Mouse (Mus musculus): ENCODE data around the gene Catsperd. TPM values are rescaled to one million over a fixed set of nuclear protein-coding genes. Genes with fewer than 3 reads are reported as not detected.

Gene Catsperd
- under 1 TPM in 1 of 2 experiments, not detected in 1; 0.15 TPM for total RNA-seq (2021)
- long read RNA-seq, experiment 1, result 0 reads
- long read RNA-seq, experiment 2, result 0 reads

DNA sequence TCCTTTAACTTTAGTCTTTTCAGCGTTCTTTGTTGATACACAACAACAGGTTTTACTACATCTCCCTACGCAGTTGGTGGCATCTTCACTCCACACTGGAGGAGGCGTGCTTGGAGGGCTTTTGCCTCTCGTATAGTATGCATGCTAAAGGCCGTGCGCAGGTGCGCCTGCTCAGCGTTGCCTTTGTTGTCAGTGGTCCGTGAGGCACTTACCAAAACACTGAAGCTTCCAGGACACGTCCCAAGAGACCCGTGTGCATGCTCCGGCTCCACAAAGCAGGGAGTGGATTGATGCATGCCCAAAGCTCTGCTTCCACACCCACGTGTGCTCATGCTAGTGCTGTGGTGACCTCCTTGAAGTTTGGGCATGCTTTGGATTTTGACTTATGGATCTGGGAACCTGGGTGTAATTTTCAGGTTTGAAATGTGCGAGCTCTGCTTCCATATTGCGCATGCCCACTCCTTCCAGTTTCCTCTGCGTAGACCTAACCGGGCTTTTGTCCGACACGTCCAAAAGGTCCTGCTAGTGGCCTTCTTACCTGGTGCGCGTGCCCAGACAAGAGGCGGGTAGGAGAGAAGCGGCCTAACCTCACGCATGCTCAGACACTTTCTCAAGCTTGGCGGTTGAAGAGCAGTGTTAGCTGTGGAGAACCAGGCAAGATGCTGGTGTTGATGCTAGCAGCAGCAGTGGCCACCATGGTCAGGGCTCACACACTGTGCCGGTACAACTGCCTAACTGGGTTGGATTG is at the start of gene Catsperd:
Gene Catsperd (plus strand): TSS at position 614 of the 748 bp plus-strand sequence.
- intact Hi-C loops (cut with DNase I), result loop anchor here (5.0 to 10.0 kb wide), 2 partner anchors 130 to 367 kb away; partner anchors contain the start of genes Alkbh7, Clpp and Nrtn
- no peak for DNase-seq

DNA sequence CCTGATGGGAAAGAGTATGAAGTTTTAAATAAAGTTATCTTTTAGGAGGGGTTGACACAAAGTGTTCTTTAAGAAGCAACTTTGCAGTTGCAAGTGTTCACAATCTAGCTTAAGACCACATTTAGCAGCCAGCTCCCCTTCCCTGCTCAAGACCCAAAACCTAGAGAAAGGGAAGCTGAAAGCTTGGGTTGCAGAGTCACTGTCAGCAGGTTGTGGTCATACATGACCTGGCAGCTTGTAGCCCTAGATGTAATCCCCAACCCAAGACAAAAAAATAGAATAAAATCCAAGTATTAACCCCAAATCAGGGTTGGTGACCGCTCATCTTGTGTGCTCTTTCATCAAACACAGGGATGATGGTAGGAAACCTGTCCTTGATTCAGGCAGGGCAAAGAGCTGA is 44.9 kb upstream of the Catsperd start:
- intact Hi-C loops (cut with DNase I), result no loop called here
- DNase-seq, result no peak

DNA sequence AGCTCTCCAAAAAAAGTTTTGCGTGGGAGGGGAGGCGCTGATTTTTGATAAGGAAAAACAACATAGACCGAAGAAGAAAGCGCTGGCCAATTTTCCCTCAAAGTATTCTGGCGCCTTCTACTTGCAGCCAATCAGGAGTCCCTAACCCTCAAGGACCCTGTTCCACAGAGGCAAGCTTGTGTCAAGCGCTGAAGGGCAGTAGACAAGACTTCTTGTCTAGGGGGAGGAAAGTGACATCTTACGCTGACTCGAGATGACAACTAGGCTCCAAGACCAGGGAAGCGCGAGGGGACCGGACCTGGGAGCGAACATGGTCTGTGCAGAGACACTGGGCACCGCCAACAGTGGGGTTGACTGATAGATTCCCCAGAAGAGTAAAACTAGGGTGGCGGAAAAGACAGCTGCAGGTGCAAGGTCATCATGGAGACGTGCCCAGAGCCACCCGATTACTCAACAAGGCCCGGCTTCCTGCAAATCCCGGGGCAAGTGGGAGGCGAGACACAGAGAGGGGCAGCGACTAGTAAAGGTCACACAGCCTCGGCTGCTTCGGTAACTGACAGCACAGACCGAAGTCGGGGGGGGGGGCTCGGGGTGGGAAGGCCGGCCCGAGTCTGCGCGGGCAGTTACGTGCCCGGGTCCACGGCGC is 44.2 kb upstream of the Catsperd start:
- peak in 1 of 2 experiments; percentile 50 for DNase-seq
- intact Hi-C loops (cut with DNase I), result no loop called here

DNA sequence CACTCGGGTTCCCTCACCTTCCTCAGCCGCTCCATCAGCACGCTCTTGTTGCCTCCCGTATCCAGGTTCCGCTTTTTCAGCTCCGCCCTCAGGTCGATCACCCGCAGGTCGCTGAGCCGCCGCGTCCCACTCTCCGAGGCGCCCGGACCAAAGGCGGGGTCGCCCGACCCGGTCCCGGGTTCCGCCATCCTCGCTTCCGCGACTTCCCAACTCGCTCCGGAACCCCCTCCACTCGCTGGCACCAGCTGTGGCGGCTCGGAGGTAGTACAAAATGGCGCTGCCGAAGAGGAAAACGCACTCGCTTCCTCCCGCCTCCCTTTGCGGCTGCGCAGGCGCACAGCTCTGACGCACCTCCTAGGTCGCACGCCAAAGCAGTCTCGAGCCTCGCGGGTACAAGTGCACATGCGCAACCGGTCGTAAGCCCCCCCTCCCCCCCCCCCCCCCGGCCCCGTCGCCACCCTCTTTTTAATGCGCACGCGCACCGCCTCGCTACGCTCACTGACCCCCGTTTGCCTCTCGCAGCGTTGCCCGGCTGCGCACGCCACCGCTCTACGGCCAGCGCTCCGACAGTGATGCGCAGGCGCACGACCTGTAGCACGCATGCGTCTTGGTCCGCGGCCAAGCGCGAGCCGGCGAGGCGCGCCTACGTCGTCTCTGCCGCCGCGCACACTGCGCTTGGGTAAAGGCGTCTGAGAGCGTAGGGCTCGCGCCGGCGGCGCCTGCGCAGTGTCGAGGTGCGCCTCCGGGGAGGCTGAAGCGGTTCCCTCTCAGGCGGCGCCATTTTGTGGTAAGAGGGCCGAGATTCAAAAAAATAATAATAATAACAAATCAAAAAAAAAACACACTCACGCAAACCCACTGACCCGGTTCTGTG is 43.4 kb upstream of the Catsperd start, which contains the start of the genes Safb2 and Safb:
Gene Safb2 (minus strand): TSS at position 329 of the 874 bp plus-strand sequence.
Gene Safb (plus strand): TSS at position 569 of the 874 bp plus-strand sequence.
- intact Hi-C loops (cut with DNase I), result no loop called here
- peak; percentile 98 to 99 for DNase-seq

DNA sequence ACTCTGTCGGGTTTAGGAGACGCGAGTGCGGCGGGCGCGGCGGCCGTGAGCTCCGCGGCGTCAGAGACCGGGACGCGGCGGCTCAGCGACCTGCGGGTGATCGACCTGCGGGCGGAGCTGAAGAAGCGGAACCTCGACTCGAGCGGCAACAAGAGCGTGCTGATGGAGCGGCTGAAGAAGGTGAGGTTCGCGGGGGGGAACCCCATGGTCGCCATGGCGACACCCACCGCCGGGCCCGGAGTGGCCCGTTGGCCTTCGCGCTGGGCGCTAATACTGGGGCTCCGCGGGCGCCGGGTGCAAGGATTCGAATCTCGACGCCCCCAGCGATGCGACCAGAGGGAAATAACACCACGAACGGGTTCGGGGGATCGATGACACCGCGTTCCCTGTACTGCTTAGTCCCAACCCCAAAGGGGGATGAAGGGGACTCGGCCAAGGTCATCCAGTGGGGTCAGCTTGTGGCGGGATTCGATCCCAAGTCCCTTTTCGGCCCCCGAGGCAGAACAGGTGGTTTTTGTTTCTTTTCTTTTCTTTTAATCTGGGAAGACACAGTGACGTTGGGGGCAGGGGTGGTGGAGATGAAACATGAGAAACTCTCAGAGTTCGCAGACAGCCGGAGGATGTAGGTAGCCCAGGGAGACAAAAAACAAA is 42.6 kb upstream of the Catsperd start:
- intact Hi-C loops (cut with DNase I), result no loop called here
- DNase-seq, result peak; percentile 34 to 56

DNA sequence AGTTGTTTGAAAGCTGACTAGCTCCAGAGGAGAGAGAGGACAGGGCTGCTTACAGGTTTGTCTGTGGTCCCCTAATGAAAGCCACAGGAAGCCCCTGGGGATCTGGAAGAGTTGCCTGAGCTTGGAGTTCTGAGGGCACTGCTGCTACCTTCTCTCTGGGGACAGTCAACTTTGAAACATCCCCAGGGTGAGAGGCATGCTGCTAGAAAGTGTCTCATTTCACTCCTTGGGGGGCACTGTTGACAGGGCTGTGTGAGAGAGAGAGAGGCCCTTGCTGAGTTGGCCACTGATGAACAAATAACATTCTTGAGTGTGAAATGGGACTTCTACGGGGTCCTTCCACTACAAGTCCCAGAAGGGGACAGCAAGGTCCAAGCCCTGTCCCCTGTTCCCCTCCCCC is 40.2 kb upstream of the Catsperd start:
- intact Hi-C loops (cut with DNase I), result no loop called here

DNA sequence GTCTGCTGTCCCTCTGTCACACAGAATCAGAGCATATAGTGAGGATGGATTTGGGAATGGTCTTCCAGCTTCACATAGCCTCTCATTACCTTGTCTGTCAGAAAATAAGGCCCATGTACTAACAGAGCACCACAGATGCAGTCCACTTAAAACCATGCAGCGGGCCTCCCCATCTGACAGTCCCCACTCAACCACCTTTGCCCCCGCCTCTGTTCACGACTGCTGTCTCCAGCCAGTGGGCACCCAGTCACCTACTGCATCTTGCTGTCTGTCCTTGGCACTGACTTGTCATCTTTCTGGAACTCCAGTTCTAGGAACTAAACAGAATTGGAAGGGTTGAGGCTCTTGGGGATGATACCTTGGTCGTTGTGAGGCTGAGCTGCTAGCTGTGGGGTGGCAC is 39.0 kb upstream of the Catsperd start:
- intact Hi-C loops (cut with DNase I), result no loop called here
- no peak for DNase-seq

More for the DNA sequence above, 40.2 kb upstream of the Catsperd start:
- DNase-seq, result no peak

DNA sequence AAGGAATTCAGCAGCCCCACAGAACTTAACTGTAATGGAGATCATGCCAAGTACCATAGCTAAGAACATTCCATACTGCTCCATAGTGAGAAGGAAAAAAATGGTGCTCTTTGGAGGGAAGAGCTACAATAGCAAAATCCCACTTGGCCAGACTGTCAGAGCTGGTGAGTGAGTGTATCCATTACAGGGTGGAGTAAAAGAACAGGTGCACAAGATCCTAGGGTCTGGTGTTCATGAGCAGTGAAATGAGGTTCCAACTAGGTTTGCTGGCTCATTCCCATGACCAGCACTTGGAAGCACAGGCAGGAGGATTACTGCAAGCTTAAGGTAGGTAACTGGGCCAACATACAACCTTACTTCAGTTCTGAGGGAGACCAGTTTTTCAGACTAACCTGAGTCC is 35.4 kb upstream of the Catsperd start:
- intact Hi-C loops (cut with DNase I), result loop anchor here (2.0 kb wide), 1 partner anchor 14 kb away; no protein-coding TSS in a partner anchor

DNA sequence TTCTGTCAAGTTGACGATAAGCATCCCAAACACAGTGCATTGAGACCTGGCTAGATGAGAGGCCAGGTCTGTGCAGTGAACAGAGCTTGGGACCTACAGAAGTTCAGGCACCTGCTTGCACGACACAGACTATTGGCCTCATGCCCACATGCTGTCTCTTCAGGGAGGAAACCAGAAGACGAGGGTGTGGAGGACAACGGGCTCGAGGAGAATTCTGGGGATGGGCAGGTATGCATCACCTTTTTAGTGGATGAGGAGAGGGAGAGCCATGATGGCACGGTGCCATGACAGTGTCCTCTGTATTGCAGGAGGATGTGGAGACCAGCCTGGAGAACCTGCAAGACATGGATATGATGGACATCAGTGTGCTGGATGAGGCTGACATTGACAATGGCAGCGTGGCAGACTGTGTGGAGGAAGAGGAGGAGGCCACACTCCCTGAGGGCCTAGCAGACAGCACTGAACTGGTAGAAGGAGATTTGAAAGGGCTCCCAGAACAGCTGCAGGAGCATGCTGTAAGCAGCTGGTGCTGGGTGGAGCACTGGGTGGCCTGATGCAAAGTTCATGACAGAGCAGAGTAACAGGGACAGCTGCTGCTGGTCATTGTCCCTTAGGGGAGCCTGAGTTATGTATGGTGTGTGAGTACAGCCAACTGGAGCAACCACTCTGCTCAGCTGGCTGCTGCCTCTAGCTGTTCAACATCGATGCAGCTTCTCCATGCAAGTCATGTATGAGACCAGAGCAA is 34.2 kb upstream of the Catsperd start:
- intact Hi-C loops (cut with DNase I), result loop anchor here (2.0 kb wide), 1 partner anchor 13 kb away; no protein-coding TSS in a partner anchor
- no peak for DNase-seq

More for the DNA sequence above, 35.4 kb upstream of the Catsperd start:
- no peak for DNase-seq

DNA sequence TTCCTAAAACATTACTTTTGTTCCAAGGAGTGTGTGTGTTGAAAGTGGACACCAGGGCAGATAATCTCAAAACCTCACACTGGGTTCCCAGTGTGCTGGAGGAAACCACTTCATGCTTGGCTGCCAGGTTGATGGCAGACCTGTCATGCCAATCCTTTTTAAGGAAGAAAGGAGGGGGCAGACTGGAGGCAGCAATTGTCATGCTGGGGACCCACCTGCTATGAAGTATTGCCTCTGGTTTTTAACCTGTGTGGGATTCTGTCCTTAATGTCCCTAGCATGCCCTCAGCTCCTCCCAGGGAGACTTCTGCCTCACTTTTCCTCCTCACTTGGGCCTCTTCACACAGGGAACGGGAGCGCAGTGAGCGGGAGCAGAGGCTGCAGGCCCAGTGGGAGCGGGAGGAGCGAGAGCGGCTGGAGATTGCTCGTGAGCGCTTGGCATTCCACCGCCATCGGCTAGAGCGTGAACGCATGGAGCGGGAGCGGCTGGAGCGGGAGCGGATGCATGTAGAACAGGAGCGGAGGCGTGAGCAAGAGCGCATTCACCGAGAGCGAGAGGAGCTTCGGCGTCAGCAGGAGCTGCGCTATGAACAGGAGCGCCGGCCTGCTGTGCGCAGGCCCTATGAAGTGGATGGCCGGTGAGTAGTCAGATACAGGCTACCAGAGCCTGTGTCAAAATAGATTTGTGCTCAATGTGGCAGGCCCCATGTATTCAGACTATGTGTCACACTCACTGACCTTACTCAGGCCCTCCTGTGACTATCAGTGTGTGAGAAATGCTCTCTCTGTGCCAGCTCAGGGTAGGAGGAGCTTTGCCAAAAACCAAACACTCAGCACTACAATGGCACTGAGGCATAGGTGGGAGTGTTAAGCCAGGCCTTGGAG is 24.5 kb upstream of the Catsperd start:
- intact Hi-C loops (cut with DNase I), result no loop called here
- DNase-seq, result no peak

DNA sequence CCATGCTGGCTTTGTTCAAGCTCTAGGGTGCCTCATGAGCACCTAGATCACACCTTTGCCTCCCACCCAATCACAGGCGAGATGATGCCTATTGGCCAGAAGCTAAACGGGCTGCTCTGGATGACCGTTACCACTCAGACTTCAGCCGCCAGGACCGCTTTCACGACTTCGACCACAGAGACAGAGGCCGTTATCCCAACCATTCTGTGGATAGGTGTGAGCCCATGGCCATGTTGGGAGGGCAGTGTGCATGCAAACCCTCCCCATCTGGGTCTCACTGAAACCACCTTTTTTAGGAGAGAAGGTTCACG is 23.9 kb upstream of the Catsperd start:
- intact Hi-C loops (cut with DNase I), result no loop called here
- DNase-seq, result no peak

DNA sequence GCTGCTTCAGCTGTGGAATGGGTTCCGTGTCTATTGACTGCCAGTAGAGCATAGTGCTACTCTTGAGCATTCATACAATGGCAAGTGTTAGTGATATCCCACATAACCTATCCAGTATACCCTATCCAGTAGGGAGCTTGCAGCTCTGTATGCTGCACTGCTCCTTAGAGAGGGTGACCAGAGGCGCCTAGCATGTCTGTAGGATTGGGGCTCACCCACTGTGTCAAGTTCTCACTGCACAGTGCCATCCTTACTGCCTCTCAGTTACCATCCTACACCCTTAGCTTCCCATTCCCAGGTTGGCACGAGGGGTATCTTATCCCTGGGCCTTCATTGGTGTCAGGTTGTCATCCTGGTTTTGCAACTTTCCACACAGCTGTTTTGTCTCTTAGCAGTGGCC is 23.5 kb upstream of the Catsperd start:
- intact Hi-C loops (cut with DNase I), result no loop called here
- no peak for DNase-seq

DNA sequence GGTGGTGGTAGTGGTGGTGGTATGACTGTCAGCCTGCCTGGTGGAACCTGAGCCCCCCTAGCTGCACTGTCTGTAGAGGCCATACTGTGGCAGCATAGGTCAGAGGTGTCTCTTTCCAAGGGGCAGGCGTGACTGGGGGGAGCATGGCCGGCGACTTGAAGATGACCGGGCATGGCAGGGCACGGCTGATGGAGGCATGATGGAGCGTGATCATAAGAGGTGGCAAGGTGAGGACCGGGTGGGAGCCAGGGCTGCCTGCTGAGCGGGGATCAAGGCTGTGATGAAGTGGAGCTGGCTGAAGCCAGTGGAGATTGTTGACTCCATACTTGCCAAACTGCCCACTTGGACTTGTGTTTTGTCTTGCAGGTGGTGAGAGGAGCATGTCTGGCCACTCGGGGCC is 22.5 kb upstream of the Catsperd start:
- intact Hi-C loops (cut with DNase I), result no loop called here
- no peak for DNase-seq

DNA sequence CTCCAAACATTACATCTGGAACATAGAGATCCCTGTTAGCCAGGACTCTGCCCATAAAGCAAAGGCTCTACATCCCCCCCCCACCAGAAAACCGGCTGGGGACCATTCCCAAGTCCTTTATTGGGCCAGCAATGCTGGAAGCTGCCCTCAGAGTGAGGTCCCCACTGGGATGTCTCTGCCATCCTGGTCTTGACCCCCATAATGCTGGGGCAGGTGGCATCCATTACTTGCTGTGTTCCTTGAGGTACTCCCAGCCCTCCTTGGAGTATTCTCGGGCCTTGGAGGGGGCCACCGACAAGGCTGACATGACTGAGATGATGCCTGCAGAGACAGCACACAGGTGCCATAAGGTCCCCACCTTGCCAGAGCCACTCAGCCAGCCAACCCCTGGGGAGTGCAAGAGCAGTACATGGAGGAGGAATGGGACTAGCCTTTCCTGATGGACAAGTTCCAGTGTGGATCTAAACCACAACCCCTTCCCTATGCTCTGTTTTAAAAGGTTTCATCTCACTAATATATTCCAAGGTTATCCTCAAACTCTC is 20.4 kb upstream of the Catsperd start:
- intact Hi-C loops (cut with DNase I), result loop anchor here (2.0 kb wide), 1 partner anchor 15 kb away; no protein-coding TSS in a partner anchor

DNA sequence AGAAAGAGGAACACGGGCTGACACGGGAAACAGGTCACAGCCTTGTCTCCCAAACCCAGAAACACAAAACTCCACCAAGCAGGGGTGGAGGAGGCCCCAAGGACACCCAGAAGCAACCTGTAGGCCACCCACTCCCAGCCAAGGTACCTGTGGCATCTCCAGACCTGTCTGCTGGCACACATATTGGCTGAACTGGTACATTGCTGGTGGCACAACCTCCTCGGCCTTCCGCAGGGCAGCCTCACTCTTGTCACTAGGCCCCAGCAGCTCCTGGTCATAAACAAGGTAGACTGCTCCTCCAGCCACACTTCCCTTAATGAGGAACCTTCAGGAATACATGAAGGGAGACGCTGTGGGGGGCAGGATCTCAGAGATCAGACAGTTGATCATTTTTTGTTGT is 19.2 kb upstream of the Catsperd start:
- intact Hi-C loops (cut with DNase I), result no loop called here
- DNase-seq, result no peak

More for the DNA sequence above, 20.4 kb upstream of the Catsperd start:
- no peak for DNase-seq

DNA sequence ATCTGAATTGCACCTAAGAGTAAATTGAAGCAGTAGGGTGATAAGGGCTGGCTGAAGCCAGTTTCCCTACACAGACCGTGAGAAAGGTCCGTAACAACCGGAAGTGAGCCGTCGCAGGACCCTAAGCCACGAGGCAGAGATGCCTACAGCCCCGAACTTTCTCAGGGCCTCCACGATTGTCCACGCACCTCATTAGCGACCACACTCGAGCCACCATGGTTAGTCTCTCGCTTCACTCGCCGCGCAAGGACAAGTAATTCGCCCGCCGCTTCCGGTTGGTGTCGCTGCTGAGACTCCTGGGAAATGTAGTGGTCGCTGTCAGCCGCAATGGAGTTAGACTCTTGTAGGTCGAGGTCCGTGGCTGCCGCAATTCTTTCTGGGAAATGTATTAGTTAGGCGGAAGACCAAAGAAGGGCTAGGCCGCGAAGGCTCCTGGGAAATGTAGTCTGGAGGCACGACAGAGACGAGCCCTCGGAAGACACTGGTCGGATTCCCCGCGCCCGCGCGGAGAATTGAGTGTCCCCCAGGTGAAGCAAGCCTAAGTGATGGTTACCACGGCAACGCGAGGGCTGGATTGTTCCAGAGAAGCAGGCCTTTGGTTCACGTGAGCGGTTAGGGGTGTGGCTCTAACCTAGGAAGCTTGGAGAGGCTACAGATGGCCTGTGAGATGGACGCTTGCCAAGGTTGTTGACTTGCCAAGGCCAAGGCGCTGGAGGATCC is 18.3 kb upstream of the Catsperd start, which contains the start of gene 2410015M20Rik:
Gene 2410015M20Rik (minus strand): TSS at position 320 of the 720 bp plus-strand sequence.
- intact Hi-C loops (cut with DNase I), result loop anchor here (5.0 kb wide), 2 partner anchors 58 to 148 kb away; partner anchors contain the start of gene Nrtn
- DNase-seq, result peak; percentile 92 to 93

DNA sequence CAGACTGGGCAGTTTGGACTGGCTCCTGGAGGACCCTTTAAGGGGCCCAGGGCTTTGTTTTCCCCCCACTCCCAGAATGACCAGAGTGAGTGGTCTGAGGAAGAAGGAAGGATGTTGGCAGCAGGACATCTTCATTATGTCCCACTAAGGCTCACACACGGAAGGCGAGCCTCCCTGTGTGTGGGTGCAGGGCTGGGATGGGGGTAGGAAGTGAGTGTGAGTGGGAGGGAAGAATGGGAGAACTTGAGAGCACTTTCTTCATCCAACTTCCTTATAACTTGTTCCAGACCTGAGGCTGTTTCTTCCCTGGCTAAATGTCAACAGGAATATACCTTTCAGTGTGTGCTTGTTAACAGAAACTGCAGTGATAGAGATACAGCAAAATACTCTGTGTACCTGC is 16.6 kb upstream of the Catsperd start:
- intact Hi-C loops (cut with DNase I), result loop anchor here (5.0 kb wide), 2 partner anchors 56 to 146 kb away; partner anchors contain the start of gene Nrtn
- DNase-seq, result no peak
